Mouse (Mus musculus): ENCODE measurements around the gene Mpc2.
A peak's percentile ranks its signal among the peaks of the same experiment; 100 is the strongest.

Gene Mpc2

DNA sequence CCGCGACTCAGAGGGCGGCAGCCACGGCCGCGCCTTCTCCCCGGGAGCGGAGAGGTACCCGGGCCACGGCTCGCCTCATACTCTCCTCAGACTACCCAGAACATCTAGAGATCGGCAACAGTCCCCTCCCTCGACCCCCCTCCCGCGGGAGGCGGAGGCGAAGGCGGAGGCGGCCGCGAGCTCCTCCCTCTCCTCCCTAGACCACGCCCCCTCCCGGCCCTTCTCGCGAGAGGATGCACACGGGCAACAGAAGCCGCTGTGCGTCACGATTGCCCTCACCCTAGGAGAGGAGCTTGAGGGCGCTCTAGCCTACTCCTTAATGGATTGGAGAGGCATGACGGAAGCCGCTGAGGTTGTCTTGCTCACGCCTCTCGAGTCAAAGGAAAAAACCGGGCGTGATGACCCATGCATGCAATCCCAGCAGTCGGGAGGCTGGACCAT lies at the start of gene Mpc2, which contains the start of gene Dcaf6:
Mpc2 (plus strand) TSS at position 278 of the 441 bp plus-strand sequence.
Dcaf6 (minus strand) TSS at position 116 of the 441 bp plus-strand sequence.
- DNase-seq, result peak; percentile 99

DNA sequence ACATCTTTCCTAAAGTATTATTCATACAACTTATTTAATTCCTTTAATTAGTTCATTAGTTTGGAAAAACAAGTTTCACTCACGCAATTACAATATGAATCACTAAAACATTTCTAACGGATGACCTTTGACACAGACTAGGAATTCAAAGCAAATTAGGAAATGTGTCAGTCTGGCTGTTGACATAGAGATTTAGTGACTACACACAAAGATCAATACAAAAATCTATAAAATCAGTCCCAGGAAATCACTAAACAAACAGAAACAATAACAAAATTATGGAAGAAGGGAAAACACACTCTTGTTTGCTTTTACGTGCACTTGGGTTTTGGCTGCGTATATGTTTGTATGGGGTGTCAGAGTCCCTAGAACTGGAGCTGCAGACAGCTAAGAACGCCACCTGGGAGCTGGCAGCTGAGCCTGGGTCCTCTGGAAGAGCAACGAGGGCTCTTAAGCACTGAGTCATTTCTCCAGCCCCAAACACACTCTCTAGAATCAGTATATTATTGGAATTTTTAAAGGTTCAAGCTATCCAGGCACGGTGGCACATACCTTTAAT lies 39.0 kb upstream of the Mpc2 start:
- DNase-seq, result no peak

DNA sequence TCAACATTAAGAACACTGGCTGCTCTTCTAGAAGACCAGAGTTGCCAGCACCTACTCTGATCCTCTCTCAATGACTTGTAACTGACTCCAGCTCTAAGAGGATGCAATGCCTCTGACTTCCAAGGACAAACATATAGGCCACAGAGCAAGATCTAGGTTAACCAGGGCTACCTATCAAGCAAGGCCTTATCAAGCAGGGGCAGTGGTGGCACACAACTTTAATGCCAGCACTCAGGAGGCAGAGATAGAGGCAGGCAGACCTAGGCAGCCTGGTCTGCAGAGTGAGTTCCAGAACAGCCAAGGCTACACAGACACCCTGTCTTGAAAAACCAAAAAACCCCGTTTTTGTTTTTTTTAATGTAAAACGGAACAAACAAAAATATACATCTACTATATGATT lies 34.2 kb upstream of the Mpc2 start:
- no peak for DNase-seq

DNA sequence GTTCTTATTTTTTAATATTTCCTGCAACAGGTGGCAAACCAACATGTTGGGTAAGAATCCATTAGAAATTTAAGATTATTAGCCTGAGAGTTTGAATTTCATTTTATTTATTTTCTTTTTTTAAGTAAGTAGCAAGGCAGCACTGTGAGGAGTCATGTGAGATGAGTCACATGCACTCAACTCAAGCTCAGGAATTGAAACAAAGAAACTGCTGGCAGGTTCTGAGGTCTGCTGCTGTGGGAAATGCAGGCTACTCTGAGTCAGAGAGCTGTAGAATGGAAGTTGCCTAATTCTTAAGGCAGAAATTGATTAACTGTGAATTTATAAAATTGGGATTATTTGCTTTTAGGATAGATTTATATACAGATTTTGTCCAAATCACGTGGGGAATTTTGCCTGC lies 27.6 kb upstream of the Mpc2 start:
- DNase-seq, result no peak

DNA sequence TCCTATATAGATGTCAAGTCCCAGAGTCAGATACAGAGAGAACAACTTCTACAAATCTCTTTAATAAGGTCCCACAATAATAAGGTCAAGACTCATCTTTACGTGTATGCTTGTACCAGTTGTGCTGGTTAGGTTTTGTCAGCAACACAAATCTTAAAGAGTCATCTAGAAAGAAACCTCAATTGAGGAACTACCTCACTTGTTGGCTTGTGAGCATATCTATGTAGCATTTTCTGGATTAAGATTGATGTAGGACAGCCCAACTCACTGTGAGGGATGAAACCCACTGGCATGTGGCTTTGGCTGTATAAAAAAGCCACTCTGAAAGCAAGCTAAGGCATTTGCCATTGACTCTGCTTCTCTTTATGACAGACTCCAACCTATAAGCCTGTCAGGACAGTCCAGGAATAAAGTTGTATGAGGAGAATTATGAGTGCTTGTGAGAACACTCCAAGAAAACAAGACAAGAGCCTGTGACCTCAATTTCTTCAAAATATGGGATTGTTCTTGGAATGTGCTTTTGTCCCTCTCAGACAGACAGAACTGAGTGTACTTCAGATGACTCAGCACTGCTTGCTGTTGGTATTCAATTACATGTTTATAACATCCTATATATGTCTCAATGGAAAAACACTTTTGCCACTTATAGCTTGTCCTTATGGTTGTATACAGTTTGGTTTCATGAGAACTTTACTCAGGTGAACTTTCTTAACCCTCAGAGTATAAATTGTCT lies 22.0 kb upstream of the Mpc2 start:
- no peak for DNase-seq

DNA sequence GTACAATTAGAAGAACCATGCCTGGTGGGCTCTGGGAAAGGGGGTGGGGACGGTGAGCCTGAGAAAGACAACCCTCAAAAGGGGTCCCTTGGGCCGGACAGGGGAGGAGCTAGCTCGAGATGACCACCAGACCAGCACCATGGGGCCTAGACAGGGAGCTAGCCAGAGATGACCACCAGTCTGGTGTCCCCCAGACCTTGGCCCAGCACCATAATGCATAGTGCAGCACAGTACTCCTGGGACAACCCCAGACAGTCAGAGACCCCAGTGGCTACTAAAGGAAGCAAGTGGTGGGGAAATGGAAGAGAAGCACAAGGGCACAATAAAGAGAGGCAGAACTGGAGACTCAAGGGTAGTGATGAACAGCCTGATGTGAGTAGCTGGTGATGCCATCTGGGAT lies 19.6 kb upstream of the Mpc2 start:
- no peak for DNase-seq

DNA sequence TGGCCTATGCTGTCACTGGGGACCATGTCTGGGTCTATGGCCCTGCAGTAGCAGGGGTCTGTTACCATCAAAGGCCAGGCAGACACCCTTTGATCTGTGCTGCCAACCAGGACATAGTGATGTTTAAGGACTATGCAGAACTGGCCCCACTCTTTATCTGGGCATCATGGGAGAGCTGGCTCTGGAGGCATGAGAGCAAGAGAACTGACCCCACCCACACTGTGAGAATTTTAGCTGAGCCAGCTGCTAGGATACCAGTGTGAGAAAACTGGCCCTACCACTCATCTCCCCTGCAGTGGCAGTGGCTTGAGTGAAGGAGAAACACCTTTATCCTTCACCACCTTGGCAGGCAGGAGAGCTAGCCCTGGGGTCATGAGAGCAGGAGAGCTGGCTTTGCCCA lies 19.2 kb upstream of the Mpc2 start:
- no peak for DNase-seq

DNA sequence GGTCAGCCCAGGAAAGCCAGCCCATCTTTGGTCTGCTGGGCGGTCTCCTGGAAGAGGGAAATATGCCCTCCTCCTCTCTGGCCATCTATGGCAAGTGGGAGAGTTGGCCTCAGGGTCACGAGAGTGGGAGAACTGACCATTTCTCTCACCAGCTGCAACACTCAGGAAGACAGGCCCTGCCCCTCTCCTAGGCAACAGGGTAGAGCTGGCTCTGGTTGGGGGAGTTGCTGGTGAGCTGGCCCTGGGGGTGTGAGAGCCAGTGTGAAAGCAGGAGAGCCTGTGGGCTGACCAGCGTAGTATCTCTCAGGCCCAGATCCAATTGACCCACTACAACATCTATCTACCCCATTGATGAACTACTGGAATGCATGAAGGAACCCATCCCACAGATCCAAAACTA lies 18.7 kb upstream of the Mpc2 start:
- no peak for DNase-seq

DNA sequence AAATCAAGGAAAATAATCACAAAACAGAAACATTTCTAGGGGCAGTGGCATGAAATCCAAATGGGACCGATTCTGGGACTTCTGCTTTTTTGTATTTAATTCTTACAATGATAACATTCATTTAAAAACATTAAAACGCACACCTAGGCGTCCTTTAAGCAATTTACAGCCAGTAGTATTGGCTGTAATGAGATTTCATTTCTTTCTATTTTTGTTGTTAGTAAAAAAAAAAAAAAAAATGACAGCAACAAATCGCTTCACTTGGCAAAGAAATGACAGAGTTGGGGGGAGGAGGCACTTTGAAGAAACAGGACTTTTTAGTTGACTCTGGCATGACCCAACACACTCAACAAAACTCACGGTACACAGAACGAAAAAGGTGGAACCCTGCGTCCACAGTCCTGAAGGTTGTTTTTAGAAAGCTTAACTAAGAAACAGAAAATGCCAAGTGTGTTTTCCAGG lies 1.4 kb upstream of the Mpc2 start:
- no peak for DNase-seq

DNA sequence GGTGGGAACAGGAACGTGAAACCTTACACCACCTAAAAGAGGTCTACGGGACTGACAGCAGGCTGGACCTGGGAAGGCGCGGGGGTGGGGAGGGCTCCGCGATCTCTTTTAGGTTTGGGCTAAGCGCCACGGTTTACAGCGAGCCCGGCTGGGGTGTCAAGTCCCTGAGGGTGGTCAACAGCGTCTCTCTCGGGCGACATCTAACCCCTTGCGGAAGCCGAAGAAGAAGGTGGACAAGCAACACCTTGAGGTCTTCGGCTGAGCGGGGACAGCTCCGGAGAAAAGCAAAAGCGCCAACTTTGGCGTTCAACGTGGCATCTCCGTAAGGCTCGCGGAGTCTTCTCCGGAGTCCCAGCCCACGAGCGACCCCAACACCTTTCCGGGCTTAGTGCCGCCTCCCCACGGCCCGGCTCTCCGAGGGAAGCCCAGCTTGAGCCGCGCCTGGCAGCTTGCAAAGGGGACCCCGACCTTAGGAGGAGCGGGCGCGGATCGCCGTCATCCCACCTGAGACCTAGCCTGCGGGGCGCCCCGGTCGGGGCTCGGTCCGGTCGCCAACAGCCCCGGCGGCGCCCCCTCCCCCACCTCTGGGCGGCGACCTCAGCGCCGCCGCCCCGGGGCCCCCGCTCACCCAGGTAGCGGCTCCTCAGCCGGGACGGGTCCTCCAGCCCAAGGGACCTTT lies 795 bp upstream of the Mpc2 start:
- peak; percentile 70 for DNase-seq

DNA sequence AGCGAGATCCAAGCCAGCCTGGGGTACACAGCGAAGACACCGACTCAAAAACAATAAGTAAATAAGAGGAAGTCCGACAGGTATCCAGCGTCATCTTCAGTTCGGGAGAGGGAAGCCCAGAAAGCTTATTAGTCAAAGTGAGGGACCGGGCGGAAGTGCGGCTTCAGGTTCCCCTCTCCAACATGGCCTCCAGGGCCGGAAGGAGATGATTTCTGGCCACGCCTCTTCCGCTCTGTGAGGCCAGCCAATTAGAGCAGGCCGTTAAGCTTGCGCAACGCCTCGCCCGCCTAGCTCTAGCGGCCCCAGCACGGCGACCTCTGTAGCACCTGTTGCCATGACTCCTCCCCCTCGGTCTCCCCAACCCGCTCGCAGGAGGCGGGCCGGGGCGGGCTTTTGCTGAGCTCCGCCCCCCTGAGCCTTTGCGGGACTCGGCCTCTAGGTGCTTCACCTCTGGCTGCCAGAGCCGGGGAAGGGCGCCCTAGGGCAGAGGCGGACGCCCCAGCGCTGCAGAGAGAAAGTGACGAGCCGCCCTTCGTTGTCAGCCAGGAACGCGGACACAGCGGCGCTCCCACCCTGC lies 452 bp downstream of the Mpc2 start:
- peak; percentile 100 for DNase-seq

DNA sequence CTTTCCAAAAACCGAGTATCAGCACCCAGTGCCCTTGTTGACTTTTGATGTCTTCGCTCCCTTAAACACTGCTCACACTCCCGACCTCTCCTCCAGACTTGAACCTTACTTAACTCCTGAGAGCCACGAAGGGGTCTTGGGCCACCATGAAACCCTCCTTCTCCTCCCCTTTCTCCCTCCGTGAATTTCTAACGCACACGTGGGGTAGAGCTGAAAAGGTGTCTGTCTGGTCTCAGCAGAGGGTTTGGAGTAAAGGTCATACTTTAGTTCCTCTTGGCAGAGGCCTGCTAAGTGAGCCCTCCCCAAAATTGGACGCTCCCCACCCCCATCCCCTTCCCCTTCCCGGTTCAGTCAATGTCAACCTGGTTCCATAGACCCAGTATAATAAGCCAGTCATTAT lies 1.2 kb downstream of the Mpc2 start:
- DNase-seq, result peak; percentile 53

DNA sequence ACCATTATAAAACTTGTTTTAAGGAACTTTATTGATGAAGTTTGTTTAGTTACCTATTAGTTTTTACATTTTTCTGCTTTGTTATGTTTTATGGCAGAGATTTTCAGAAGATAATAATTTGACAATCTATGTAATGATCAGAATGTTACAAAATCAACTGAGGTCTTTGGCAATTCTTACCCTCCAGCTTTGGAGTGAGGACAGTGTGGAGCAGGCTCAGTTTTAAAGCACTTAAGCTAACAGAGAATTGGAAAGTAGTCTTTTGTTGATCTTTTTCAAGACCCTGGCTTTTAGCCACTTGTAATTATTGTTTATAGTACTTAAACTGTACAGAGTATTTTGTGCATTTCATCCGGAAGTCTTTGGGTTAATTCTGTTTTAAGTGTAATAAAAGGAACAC lies 2.4 kb downstream of the Mpc2 start:
- no peak for DNase-seq

DNA sequence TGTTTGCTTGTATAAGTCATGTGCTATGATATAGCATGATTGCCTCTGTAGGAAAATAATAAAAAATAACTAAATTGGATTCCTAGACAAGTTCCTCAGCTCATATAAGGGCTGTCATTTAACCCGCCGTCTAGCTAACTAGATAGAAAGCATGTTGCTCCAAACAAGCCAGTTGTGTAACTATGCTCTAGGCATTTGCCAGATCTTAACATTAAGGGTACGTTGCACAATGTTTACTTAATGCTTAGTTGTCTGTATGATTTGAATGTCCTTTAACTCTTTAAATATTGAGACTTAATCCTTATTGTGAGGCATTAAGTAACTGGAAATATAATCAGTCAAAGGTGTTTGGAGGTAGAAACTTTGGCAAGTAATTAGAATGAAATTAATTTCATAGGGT lies 4.1 kb downstream of the Mpc2 start:
- no peak for DNase-seq

DNA sequence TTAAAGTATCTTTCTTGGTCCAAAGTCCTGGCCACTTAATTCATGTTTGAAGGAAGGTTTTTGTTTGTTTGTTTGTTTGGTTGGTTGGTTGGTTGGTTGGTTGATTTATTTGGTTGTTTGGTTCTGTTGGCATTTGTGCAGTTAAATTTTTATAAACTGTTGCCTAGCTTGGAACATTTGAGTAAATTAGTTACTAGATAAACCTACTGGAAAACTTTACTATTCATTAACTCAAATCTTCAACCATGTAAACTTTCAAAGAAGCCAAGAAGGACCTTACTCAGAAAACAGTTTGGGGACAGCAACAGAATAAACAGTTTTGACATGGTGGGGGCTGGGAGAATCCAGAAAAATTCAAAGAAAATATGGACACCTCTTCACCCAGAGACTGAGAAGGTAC lies 8.5 kb downstream of the Mpc2 start:
- no peak for DNase-seq

DNA sequence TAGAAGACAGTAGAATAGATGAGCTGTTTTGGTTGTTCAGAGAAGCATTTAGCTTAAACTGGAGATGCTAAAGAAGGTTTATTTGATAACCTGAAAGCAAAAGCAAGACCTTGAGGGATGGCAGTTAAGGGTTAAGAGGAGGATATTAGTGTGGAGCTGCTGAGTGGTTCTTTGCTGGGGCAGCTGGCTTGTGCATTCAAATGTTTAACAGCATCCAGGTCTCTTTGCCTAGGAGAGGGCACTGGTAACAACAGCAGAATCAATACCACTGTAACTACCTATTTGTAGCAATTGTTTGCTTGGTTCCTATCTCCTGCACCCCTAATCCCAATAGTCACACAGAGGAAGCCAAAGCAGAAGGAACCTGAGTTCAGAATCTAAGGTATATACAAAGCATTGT lies 9.3 kb downstream of the Mpc2 start:
- DNase-seq, result peak; percentile 23

DNA sequence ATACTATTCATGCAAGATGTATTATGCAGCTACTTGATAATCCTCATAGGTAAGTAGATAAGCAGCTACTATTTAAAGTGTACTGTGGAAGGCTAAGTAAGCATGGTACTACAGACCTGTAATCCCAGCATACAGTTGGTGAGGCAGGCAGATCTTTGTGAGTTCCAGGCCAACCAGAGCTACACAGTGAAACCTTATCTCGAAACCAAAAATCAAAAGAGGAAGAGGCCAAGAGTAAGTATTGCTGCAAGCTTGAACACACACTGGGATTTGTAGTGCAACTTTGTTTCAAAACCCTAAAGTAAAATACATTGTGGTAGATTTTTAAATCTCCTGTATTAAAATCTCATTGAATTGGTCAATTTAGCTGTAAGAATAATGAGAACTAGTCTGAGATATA lies 11.1 kb downstream of the Mpc2 start:
- DNase-seq, result no peak

DNA sequence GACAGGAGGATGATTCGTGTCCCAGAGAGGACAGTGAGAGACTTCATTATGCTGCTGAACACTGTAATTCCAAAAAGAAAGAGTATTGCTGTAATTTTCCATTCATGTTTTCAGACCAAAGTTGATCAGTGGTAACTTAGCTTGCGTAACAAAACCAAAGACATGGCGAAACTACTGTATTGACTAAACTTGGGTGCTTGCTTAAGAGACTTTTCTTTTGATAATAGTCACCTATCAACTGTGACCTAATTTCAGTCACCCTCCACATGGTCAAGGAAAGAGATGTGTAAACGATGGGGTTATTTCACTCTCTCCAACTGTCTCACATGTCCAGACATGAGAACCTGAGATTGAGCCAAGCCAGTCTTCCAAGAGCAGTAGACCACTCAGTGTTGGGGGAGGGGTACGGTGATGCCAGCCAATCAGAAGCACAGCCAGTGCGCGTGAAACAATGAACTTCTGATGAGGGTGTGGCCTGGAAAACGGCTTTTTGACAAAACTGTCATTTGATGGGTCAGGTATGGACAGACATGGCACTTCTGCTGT lies 24.3 kb downstream of the Mpc2 start, which contains the start of gene Adcy10:
Adcy10 (plus strand) TSS at position 496 of the 546 bp plus-strand sequence.
- no peak for DNase-seq

DNA sequence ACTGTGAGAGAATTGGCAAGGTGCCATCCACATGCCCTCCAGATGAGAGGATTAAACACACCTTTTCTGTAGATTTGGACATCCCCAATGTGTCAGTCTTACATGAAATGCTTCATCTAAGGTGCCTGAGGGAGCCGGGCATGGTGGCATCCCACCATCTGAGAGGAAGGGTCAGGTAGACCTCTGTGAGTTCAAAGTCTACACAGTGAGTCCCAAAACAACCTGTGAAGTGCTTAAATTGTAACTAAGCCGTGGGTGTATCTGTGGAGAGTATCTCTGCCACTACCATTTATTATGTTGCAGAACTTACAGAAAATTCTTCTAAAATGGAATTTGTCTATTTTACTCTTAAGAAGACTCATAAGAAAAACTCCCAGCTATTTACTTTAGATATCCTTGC lies 25.7 kb downstream of the Mpc2 start:
- DNase-seq, result peak; percentile 19

DNA sequence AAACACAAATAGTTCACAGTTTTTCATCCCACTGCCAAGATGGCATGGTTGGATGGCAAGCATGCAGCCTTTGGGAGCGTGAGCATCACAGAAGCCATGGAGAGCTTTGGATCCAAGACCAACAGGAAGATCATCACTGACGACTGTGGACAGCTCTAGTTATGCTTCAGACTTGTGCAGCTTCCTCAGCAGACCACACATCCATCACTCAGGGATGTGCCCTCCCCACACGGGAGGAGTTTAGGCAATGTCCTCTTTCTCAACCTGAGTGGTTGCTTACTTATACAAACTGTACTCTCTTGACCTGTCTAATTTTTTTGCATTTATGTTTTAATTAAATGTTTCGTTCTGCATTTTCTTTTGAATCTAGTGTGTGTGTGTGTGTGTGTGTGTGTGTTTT lies 28.8 kb downstream of the Mpc2 start:
- DNase-seq, result no peak

DNA sequence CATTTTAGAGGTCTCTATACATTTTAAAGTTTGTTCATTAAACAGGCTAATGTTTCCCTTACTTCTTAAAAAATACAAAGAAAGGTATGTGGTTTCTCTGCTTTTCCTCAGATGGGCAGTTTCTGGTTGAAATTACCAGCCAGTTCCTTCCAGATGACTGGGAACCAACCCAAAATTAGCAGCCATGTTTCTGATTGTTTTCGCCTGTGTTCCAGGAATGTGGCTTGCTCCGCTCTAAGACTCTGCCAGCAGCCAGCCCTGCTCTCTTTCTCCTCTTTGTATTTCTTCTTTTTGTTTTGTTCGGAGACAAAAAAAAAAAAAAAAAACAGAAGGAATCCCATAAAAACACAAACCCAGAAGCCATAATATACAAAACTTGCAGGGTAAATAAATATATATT lies 38.4 kb downstream of the Mpc2 start:
- DNase-seq, result peak; percentile 17

DNA sequence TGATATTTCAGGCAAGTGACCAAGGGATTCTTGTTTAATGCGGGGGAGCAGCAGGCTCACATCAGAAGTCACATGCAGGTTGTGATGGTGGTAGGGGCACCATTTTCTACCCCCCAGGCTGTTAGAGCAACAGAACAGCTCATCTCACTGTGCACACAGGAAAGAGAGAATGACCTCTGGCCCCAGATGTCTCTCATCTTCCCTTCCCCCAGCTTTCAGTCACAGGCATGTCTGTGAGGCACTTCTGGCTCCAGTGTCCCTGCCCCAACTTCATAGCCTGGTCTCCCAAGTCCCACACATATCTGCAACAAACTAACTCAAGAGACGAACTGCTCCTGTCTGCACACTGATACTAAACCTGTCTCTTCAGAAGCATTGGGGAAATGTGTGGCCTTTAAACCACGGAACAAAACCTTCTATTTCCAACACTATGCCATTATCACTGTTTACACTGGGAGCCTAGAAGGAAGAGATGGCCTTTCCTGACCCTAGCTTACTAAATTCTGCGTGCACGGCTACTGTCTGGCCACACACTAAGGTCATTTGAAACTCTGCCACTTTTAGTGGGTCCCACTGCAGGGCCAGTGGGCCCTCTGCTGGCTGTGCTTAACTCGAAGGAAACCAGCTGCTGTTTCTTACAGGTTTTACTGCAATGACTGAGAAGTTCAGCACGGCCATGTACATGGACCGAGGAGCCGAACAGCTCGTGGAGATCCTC lies 43.0 kb downstream of the Mpc2 start:
- peak; percentile 84 for DNase-seq

DNA sequence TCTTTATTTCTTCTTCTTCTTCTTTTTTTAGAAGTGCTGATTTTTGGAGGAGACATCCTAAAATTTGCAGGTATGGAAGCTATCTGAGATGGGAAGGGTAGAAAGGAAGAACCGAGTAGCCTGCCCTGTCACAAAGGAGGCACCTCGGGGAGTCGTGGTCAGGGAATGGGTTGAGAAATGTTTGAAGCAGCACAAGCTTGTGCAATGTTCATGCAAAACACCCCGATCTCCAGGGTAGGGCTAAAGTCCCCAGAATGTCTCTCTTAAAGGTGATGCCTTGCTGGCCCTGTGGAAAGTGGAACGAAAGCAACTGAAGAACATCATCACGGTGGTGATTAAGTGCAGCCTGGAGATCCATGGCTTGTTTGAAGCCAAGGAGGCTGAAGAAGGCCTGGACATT lies 45.9 kb downstream of the Mpc2 start:
- DNase-seq, result no peak
